Mouse (Mus musculus) neural tube, embryonic 15.5 days (tissue): ENCODE measurements around the gene Fam120a. TPM values are rescaled to one million over a fixed set of nuclear protein-coding genes. Genes with fewer than 3 reads are reported as not detected.

Experiments
- ATAC-seq: fragments of 200-750 bp; cut with Nextera tagmentation; 2 replicates; pipeline ENCODE4 v1.8.0; 2017; ENCODE audit warnings: mild to moderate bottlenecking, moderate TSS enrichment, moderate library complexity; ENCODE audit not compliant: low FRiP score
- H3K27ac ChIP-seq: fragments of 300-500 bp; sonication (generic); replicated peaks from 2 replicates; pipeline ENCODE4 v1.5.1; 2015; ENCODE audit warnings: mild to moderate bottlenecking, inconsistent platforms
- H3K27me3 ChIP-seq: fragments of 300-500 bp; sonication (generic); replicated peaks from 2 replicates; pipeline ENCODE4 v1.6.1; 2015; ENCODE audit warnings: inconsistent platforms
- H3K36me3 ChIP-seq: fragments of 300-500 bp; sonication (generic); 2 replicates; pipeline ENCODE4 v1.6.1; 2015; ENCODE audit warnings: inconsistent platforms
- H3K4me1 ChIP-seq: fragments of 300-500 bp; sonication (generic); 2 replicates; pipeline ENCODE4 v1.6.1; 2015; ENCODE audit warnings: inconsistent platforms
- H3K4me2 ChIP-seq: fragments of 300-500 bp; sonication (generic); 2 replicates; pipeline ENCODE4 v1.6.1; 2015; ENCODE audit warnings: inconsistent platforms, mild to moderate bottlenecking, moderate library complexity
- H3K4me3 ChIP-seq: fragments of 300-500 bp; sonication (generic); replicated peaks from 2 replicates; pipeline ENCODE4 v1.5.1; 2015; ENCODE audit warnings: mild to moderate bottlenecking, inconsistent platforms
- H3K9ac ChIP-seq: fragments of 300-500 bp; sonication (generic); replicated peaks from 2 replicates; pipeline ENCODE4 v1.6.1; 2015; ENCODE audit warnings: mild to moderate bottlenecking, inconsistent platforms
- H3K9me3 ChIP-seq: fragments of 300-500 bp; sonication (generic); replicated peaks from 2 replicates; pipeline ENCODE4 v1.6.1; 2016; ENCODE audit warnings: inconsistent platforms
- WGBS: fragments of 180-500 bp; shearing (Covaris S2); methylation state at CpG from one replicate; pipeline ENCODE4 v1.1.7; 2015; ENCODE audit warnings: mixed read lengths; 5-methylcytosine and 5-hydroxymethylcytosine counted together
- polyA plus RNA-seq: library from polyadenylated mRNA; unstranded; fragments of >200 nt; fragmentation: Nextera tagmentation; extraction: Ambion mirVana; gene quantifications from 2 replicates; pipeline ENCODE4 v1.2.1, GENCODE M21; 2015

Gene Fam120a
- polyA plus RNA-seq, 1 experiment from 2014 or later, result 11.5 TPM

GRCm38 (mm10) chr13:48964850-48965249, 3.0 kb downstream of the Fam120a start:
- Histone ChIP-seq H3K4me1 (peaks cover 51% of the 10 kb centered on the region), H3K4me3 (peak overlapping the region; percentile 92), H3K9ac (peak overlapping the region; percentile 26; the same call in 1 of the 2 replicates), H3K9me3 (no peaks in the 10 kb centered on the region), H3K27ac (peak overlapping the region; percentile 51), H3K36me3 (no peaks in the 10 kb centered on the region), H3K4me2 (peak overlapping the region; percentile 98), H3K27me3 (no peaks in the 10 kb centered on the region)
- whole genome bisulfite sequencing, result 71% methylated on average over 4 of the region's 4 CpGs
- ATAC-seq, result no peak

- peaks cover 46% of the 10 kb centered on the region for H3K4me1 ChIP-seq
- no peak overlapping the region for H3K9ac ChIP-seq
- no peak for ATAC-seq
- 63% methylated on average over 1 of the region's 1 CpGs for WGBS
- no peaks in the 10 kb centered on the region for H3K9me3 ChIP-seq
- no peak overlapping the region for H3K4me2 ChIP-seq
- H3K4me3 ChIP-seq, result no peak overlapping the region
- no peaks in the 10 kb centered on the region for H3K27me3 ChIP-seq
- no peaks in the 10 kb centered on the region for H3K36me3 ChIP-seq
- H3K27ac ChIP-seq, result no peak overlapping the region
These were observed 4.7 kb downstream of the Fam120a start for GRCm38 (mm10) chr13:48963111-48963510.

DNA sequence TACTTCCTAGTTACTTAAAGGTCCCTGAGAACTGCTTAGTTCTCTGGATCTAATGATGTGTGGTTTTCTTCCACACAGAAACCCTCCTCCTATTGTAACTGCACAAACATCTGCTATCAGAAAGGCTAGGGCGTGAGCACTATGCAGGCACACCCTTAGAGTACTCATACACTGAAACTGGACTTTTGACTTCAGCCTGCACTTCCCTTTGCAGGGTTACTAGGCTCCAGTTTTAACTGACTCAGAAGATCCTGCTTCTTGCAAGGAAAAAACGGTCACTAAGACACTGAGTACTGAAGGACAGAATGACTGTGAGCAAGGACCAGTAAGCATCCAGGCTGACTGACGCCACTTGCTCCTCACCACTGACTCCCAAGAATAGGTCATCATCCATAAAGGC, 5.3 kb downstream of the Fam120a start:
- H3K4me1 ChIP-seq, result peaks cover 46% of the 10 kb centered on the region
- WGBS, result 76% methylated on average over 3 of the region's 3 CpGs
- no peak overlapping the region for H3K9ac ChIP-seq
- H3K27ac ChIP-seq, result no peak overlapping the region; the same call in 1 of the 2 replicates
- H3K27me3 ChIP-seq, result no peaks in the 10 kb centered on the region
- no peaks in the 10 kb centered on the region for H3K9me3 ChIP-seq
- no peaks in the 10 kb centered on the region for H3K36me3 ChIP-seq
- no peak overlapping the region for H3K4me3 ChIP-seq
- no peak overlapping the region for H3K4me2 ChIP-seq
- ATAC-seq, result no peak

DNA sequence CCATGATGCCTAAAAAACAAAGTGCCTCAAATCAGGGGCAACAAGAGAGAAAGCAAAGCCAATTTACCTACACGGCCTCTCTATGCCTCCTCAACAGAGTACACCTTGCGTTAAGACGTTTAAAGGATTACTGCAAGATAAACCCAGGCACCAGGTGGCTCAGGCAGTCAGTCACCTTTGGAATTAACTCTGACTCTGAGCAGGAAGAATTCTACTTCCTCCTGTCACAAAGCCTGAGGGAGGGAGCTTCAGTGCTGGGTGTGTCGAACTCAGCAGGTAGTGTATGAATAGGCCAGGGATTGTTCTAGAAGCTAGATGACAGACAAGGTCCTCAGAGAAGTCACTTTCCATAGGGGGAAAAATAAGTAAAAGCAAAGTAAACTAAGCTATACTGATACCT, 9.2 kb downstream of the Fam120a start:
- no peak overlapping the region for H3K4me2 ChIP-seq
- no peak for ATAC-seq
- no peak overlapping the region for H3K27ac ChIP-seq
- peaks cover 27% of the 10 kb centered on the region for H3K4me1 ChIP-seq
- WGBS, result 79% methylated on average over 4 of the region's 4 CpGs
- H3K9me3 ChIP-seq, result no peaks in the 10 kb centered on the region
- no peaks in the 10 kb centered on the region for H3K36me3 ChIP-seq
- H3K27me3 ChIP-seq, result no peaks in the 10 kb centered on the region
- no peak overlapping the region for H3K9ac ChIP-seq
- no peak overlapping the region for H3K4me3 ChIP-seq

DNA sequence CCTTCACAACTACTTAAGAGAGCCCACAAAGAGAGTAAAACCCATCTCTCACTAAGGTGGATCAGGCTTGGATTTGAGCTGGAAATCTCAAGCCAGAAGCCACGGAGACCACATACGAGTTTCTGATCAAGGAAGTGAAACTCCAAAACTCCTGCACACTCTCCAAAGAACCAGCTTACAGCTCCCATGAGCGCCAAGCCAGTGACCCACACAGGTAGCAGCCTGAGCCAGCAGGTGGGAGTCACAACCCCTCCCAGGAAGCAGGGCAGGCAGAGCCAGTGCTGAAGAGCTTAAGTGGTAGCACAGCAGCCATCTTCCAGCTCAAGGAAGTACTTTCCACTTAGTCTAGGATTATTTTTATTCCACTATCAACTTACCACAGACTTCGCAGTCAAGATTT, 13.0 kb downstream of the Fam120a start:
- H3K36me3 ChIP-seq, result no peaks in the 10 kb centered on the region
- H3K9me3 ChIP-seq, result no peaks in the 10 kb centered on the region
- H3K27me3 ChIP-seq, result no peaks in the 10 kb centered on the region
- 94% methylated on average over 4 of the region's 4 CpGs for WGBS
- H3K4me3 ChIP-seq, result no peak overlapping the region
- peaks cover 16% of the 10 kb centered on the region for H3K4me1 ChIP-seq
- H3K27ac ChIP-seq, result no peak overlapping the region
- no peak overlapping the region for H3K9ac ChIP-seq
- no peak overlapping the region for H3K4me2 ChIP-seq
- no peak for ATAC-seq

DNA sequence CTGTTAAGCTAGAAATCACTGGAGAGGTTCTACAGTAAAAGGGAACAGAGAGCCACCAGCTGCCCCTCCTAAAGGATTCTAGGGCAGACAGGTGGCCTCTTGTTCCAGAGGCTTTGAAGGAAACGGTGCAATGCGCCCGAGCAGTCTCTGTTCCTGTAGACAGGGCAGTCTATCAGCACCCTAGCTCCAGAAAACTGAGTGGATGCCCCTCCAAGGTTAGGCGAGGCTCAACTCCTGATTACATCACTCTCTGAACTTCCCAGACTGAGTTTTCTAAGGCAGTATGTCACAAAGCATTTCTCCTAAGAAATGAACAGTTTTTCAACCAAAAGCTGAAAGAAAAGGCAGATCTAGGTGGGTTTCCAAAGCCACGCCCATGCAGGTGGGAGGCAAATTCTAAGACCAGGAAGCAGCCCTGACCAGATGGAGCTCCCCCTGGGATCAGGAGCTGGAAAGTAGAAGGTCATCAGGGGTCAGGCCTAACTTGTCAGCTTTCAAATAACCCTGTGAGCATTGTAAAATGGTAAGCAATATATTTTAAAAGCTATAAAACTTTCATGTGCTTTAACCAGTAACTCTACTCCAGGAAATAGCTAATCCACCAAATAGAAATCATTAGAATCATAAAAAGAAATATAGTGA, 17.1 kb downstream of the Fam120a start:
- Histone ChIP-seq H3K27ac (no peak overlapping the region), H3K4me2 (no peak overlapping the region), H3K9ac (no peak overlapping the region), H3K4me1 (no peaks in the 10 kb centered on the region), H3K27me3 (no peaks in the 10 kb centered on the region), H3K36me3 (peaks cover 12% of the 10 kb centered on the region; the same call in 1 of the 2 replicates), H3K4me3 (no peak overlapping the region), H3K9me3 (no peaks in the 10 kb centered on the region)
- no peak for ATAC-seq
- 43% methylated on average over 5 of the region's 5 CpGs for WGBS

DNA sequence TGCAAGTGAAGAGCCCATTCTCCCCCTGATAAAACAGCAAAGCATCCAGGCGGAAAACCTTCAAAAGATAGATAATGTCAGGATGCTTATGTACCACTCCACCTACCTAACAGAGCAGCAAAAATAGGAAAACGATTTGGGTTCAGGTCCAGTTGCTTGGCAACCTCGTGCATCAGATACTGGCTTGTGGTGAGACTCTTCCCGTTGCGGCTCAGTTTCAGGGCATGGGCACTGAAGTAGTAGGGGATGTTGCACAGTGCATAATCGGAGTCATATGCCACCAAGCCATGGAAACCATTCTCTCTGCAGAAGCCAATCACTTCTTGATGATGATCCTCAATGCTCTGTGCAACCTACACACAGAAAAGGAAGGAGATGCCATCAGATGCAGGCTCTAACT, 18.9 kb downstream of the Fam120a start:
- Histone ChIP-seq H3K9ac (no peak overlapping the region), H3K4me1 (no peaks in the 10 kb centered on the region), H3K4me3 (no peak overlapping the region), H3K27me3 (no peaks in the 10 kb centered on the region), H3K4me2 (no peak overlapping the region), H3K27ac (no peak overlapping the region), H3K9me3 (no peaks in the 10 kb centered on the region), H3K36me3 (peaks cover 20% of the 10 kb centered on the region; the same call in 1 of the 2 replicates)
- ATAC-seq, result no peak
- WGBS, result 81% methylated on average over 6 of the region's 6 CpGs

GRCm38 (mm10) chr13:48944571-48944970, 23.2 kb downstream of the Fam120a start:
- H3K4me2 ChIP-seq, result no peak overlapping the region
- WGBS, result 80% methylated on average over 1 of the region's 1 CpGs
- no peak overlapping the region for H3K27ac ChIP-seq
- H3K9me3 ChIP-seq, result no peaks in the 10 kb centered on the region
- H3K9ac ChIP-seq, result no peak overlapping the region
- no peak overlapping the region for H3K4me3 ChIP-seq
- H3K36me3 ChIP-seq, result peaks cover 30% of the 10 kb centered on the region
- H3K27me3 ChIP-seq, result no peaks in the 10 kb centered on the region
- no peaks in the 10 kb centered on the region; the same call in 1 of the 2 replicates for H3K4me1 ChIP-seq
- ATAC-seq, result no peak

- H3K9ac ChIP-seq, result no peak overlapping the region
- 73% methylated on average over 2 of the region's 2 CpGs for WGBS
- ATAC-seq, result no peak
These were observed 25.3 kb downstream of the Fam120a start for GRCm38 (mm10) chr13:48942471-48942870.

DNA sequence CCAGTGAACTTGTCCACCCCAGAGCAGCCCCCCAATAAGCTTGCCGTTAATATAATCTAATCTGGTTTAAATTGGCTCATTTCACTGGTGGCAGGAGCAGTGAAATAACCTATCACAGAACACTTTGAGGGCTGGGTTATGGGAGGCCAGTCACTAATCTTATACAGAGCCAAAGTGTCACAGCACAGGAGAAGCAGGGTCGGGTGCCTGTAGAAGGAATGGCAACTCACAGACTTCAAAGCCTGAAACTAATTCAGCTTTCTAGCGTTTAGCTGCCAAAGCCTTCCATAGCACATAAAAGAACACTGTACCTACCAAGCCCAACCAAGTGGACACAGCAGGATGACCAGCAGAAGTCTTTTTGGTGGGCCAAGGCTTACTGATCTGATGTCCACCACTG, 26.0 kb downstream of the Fam120a start:
- H3K4me3 ChIP-seq, result no peak overlapping the region
- H3K9me3 ChIP-seq, result no peaks in the 10 kb centered on the region
- no peak overlapping the region for H3K27ac ChIP-seq
- H3K9ac ChIP-seq, result no peak overlapping the region
- H3K36me3 ChIP-seq, result peaks cover 23% of the 10 kb centered on the region
- no peaks in the 10 kb centered on the region; the same call in 1 of the 2 replicates for H3K4me1 ChIP-seq
- WGBS, result 64% methylated on average over 3 of the region's 3 CpGs
- no peak overlapping the region for H3K4me2 ChIP-seq
- no peaks in the 10 kb centered on the region for H3K27me3 ChIP-seq
- ATAC-seq, result no peak

More at GRCm38 (mm10) chr13:48942471-48942870, 25.3 kb downstream of the Fam120a start:
- Histone ChIP-seq H3K36me3 (peaks cover 23% of the 10 kb centered on the region), H3K9me3 (no peaks in the 10 kb centered on the region), H3K4me1 (no peaks in the 10 kb centered on the region; the same call in 1 of the 2 replicates), H3K4me3 (no peak overlapping the region), H3K4me2 (no peak overlapping the region), H3K27me3 (no peaks in the 10 kb centered on the region), H3K27ac (no peak overlapping the region)

DNA sequence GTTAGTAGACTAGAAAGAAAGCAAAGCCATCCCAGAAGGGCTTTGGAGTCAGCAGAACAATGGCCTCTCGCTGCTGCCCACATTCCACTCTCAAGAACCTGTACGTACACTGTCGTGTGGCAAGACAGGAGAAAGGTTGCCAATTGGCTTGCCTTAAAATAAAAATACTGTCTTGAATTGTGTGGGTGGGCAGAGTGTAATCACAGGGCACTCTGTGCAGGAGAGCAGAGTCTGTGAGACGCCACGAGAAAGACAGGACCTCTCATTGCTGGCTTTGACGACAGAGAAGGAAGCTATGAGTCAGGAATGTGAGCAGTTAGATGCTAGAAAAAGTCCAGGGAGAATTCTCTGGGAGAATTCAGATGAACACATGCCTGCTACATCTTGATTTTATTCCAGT, 33.2 kb downstream of the Fam120a start:
- WGBS, result 73% methylated on average over 6 of the region's 6 CpGs
- Histone ChIP-seq H3K4me1 (no peaks in the 10 kb centered on the region), H3K9me3 (no peaks in the 10 kb centered on the region), H3K9ac (no peak overlapping the region), H3K27me3 (no peaks in the 10 kb centered on the region), H3K4me2 (no peak overlapping the region), H3K36me3 (peaks cover 38% of the 10 kb centered on the region), H3K4me3 (no peak overlapping the region), H3K27ac (no peak overlapping the region)
- no peak for ATAC-seq

DNA sequence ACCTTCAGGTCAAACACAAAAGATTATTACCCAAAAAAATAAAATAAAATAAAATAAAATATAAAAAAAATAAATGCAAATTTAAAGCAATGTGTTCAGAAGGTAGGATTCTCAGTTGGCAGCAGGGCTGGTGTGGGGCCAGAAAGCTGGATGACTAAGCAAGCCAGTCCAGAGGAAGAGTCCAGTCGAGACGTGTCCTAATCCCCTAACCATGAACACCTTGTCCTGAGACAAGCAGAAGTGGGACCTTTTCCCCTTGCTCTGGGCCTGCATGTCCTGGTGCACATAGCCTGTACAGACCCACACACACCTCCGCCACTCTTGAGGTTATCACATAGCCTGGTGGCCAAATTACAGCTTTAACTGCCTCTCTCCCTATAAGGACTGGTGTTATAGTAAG, 35.1 kb downstream of the Fam120a start:
- H3K9ac ChIP-seq, result no peak overlapping the region
- no peak for ATAC-seq
- no peaks in the 10 kb centered on the region for H3K4me1 ChIP-seq
- H3K27me3 ChIP-seq, result no peaks in the 10 kb centered on the region
- WGBS, result 87% methylated on average over 3 of the region's 3 CpGs
- no peak overlapping the region for H3K4me3 ChIP-seq
- H3K9me3 ChIP-seq, result no peaks in the 10 kb centered on the region
- no peak overlapping the region for H3K4me2 ChIP-seq
- H3K36me3 ChIP-seq, result peaks cover 50% of the 10 kb centered on the region
- H3K27ac ChIP-seq, result no peak overlapping the region
